Mouse (Mus musculus) cortical plate, adult 2 months (tissue): ENCODE data around the gene Tkt.

Experiments
- CTCF ChIP-seq: fragments of 200-500 bp; IDR thresholded peaks from 2 replicates; pipeline ENCODE4 v1.5.1; 2011; ENCODE audit warnings: mild to moderate bottlenecking, control low read depth, low read length; ENCODE audit not compliant: insufficient read depth; ENCODE audit errors: extremely low read depth
- POLR2A ChIP-seq: fragments of 200-500 bp; IDR thresholded peaks from 2 replicates; pipeline ENCODE4 v1.6.1; 2011; ENCODE audit warnings: mild to moderate bottlenecking, low read length, control low read depth; ENCODE audit not compliant: insufficient read depth; ENCODE audit errors: extremely low read depth

DNA sequence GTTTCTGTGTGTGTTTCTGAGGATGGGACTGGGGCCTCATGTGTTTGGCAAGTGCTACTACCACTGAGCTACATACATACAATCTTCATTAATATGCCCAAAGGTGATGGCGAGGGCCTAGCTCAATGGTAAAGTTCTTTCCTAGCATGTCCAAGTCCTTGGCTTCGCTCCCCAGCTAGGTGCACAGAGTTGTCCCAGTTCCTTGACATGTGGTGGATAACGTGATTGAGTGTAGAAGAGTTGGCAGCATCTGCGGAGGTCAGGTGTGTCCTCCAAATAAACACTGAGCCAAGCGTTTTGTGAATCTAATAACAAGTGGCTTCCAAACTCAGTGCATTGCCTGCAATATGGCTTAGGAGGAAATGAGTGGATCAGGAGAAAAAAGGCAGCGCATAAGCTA is 18.2 kb downstream of the Tkt start:
- TF ChIP-seq CTCF (no peak), POLR2A (no peak)
